ENCODE assay signal across 24 mouse cellular contexts in genomic region chr1:195221781-195222180, GRCm38 (mm10).
"Had no signal": no experiment of that assay in that cellular context is flagged by ENCODE, and none has a peak within 500 bp of the region (broad histone marks: within the 10 kb centered on the region; RNA-seq: fewer than 3 reads in every experiment).

No protein-coding gene starts in this region.

- ATAC-seq: hindbrain, postnatal 0 days; intestine, embryonic 16.5 days had no signal

- H3K36me3 ChIP-seq: heart, embryonic 13.5 days; heart, embryonic 15.5 days; hindbrain, embryonic 13.5 days; hindbrain, embryonic 15.5 days; limb, embryonic 13.5 days; limb, embryonic 15.5 days had no signal

- H3K4me2 ChIP-seq: heart, embryonic 11.5 days; heart, embryonic 13.5 days; heart, embryonic 15.5 days; hindbrain, embryonic 13.5 days; hindbrain, embryonic 15.5 days; limb, embryonic 13.5 days; limb, embryonic 15.5 days; liver, embryonic 11.5 days had no signal

- H3K27ac ChIP-seq: heart, adult 2 months; heart, embryonic 13.5 days; heart, embryonic 15.5 days; hindbrain, embryonic 13.5 days; hindbrain, embryonic 15.5 days; hindbrain, postnatal 0 days; limb, embryonic 13.5 days; limb, embryonic 15.5 days; liver, embryonic 14.5 days had no signal

- H3K4me3 ChIP-seq: heart, adult 2 months; heart, embryonic 13.5 days; heart, embryonic 15.5 days; hindbrain, embryonic 13.5 days; hindbrain, embryonic 15.5 days; limb, embryonic 13.5 days; limb, embryonic 15.5 days had no signal

- H3K9ac ChIP-seq: heart, embryonic 13.5 days; heart, embryonic 15.5 days; hindbrain, embryonic 13.5 days; hindbrain, embryonic 15.5 days; limb, embryonic 13.5 days; limb, embryonic 15.5 days; liver, embryonic 14.5 days had no signal

- H3K27me3 ChIP-seq: heart, embryonic 13.5 days; heart, embryonic 15.5 days; hindbrain, embryonic 13.5 days; hindbrain, embryonic 15.5 days; limb, embryonic 13.5 days; limb, embryonic 15.5 days had no signal

- H3K4me1 ChIP-seq: heart, embryonic 13.5 days; heart, embryonic 15.5 days; hindbrain, embryonic 13.5 days; hindbrain, embryonic 15.5 days; limb, embryonic 13.5 days; limb, embryonic 15.5 days had no signal

- H3K9me3 ChIP-seq: heart, embryonic 13.5 days; heart, embryonic 15.5 days; hindbrain, embryonic 13.5 days; hindbrain, embryonic 15.5 days; limb, embryonic 13.5 days; limb, embryonic 15.5 days had no signal

- DNase-seq: gastrocnemius, postnatal 14 days; gastrocnemius, postnatal 36 days; heart, adult 11 months; heart, adult 2 months; heart, postnatal 14 days; heart, postnatal 36 days; kidney, adult 11 months; kidney, adult 8-10 months; kidney, postnatal 10 days; kidney, postnatal 36 days; layer of hippocampus, adult 9-11 months; layer of hippocampus, postnatal 36 days; left cerebral cortex, postnatal 4 days had no signal
